Mouse (Mus musculus) C2C12 (cell line): ENCODE results near the gene Pacsin2. TPM values are rescaled to one million over a fixed set of nuclear protein-coding genes. Genes with fewer than 3 reads are reported as not detected.

Experiments
- H3K27me3 ChIP-seq: one replicate; pipeline ENCODE4 v1.6.1; 2011; ENCODE audit not compliant: control insufficient read depth, insufficient read depth, insufficient read length
- H3K36me3 ChIP-seq: one replicate; pipeline ENCODE4 v1.6.1; 2011; ENCODE audit not compliant: control insufficient read depth, insufficient read depth
- H3K4me3 ChIP-seq: one replicate; pipeline ENCODE4 v1.5.1; 2011; ENCODE audit warnings: mild to moderate bottlenecking, control low read depth; ENCODE audit not compliant: poor library complexity, insufficient read depth, severe bottlenecking
- H3K79me2 ChIP-seq: one replicate; pipeline ENCODE4 v1.6.1; 2011; ENCODE audit not compliant: control insufficient read depth, insufficient read depth
- H3K79me3 ChIP-seq: one replicate; pipeline ENCODE4 v1.6.1; 2011; ENCODE audit warnings: low read depth, control low read depth
- H3ac ChIP-seq: one replicate; pipeline ENCODE3; 2011; ENCODE audit warnings: low read depth; ENCODE audit not compliant: control insufficient read depth, insufficient read length
- CEBPB ChIP-seq: IDR thresholded peaks from one replicate; pipeline ENCODE4 v1.6.1; 2011; ENCODE audit warnings: low read depth, mild to moderate bottlenecking, control low read depth, moderate library complexity
- CTCF ChIP-seq: IDR thresholded peaks from one replicate; pipeline ENCODE4 v1.5.1; 2011; ENCODE audit not compliant: control insufficient read depth, insufficient read depth, insufficient read length
- FOSL1 ChIP-seq: IDR thresholded peaks from one replicate; pipeline ENCODE4 v1.8.0; 2011; ENCODE audit warnings: mild to moderate bottlenecking, low read length; ENCODE audit not compliant: poor library complexity, insufficient read depth, severe bottlenecking
- MAX ChIP-seq: IDR thresholded peaks from one replicate; pipeline ENCODE4 v1.6.1; 2011; ENCODE audit warnings: mild to moderate bottlenecking, control low read depth
- MYOD1 ChIP-seq: IDR thresholded peaks from one replicate; pipeline ENCODE4 v1.6.1; 2011; ENCODE audit warnings: low read depth; ENCODE audit not compliant: control insufficient read depth, insufficient read length
- MYOG ChIP-seq: IDR thresholded peaks from one replicate; pipeline ENCODE4 v1.6.1; 2011; ENCODE audit not compliant: control insufficient read depth, insufficient read length; ENCODE audit errors: extremely low read depth
- USF1 ChIP-seq: IDR thresholded peaks from one replicate; pipeline ENCODE4 v1.6.1; 2011; ENCODE audit warnings: low read depth, mild to moderate bottlenecking, control low read depth, moderate library complexity
- polyA plus RNA-seq: library from polyadenylated mRNA; unstranded; fragments of >200 nt; fragmentation: generic; extraction: Trizol; gene quantifications from one replicate; pipeline ENCODE4 v1.2.1, GENCODE M21; 2012; ENCODE audit warnings: missing spikeins

Gene Pacsin2
- polyA plus RNA-seq, 1 experiment, result 101 TPM

DNA sequence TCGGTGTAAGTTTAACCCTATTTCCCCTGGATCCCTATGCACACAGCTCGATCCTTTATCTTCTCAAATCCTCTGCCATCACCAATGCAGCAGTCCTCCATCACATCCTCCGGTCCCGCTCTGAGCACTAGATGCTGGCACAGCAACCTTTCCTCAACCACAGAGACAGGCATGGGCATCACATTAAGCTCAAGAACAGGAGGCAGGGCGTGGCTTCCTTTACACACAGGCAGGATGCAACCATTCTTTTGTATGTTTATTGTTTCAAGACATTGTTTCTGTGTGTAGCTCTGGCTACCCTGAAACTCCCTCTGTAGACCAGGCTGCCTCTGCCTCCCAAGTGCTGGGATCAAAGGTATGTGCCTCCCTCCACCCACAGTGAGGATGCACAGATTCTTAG, 8.8 kb downstream of the Pacsin2 start:
- Histone ChIP-seq H3K4me3 (no peak overlapping the region), H3K79me3 (peaks cover 95% of the 10 kb centered on the region), H3ac (no peak overlapping the region), H3K36me3 (peaks cover 27% of the 10 kb centered on the region), H3K79me2 (peaks cover 100% of the 10 kb centered on the region), H3K27me3 (no peaks in the 10 kb centered on the region)
- no peak for TF ChIP-seq CEBPB
- TF ChIP-seq USF1, result no peak
- TF ChIP-seq MAX, result no peak
- no peak for TF ChIP-seq MYOD1
- TF ChIP-seq MYOG, result no peak
- TF ChIP-seq CTCF, result no peak
- TF ChIP-seq FOSL1, result no peak

DNA sequence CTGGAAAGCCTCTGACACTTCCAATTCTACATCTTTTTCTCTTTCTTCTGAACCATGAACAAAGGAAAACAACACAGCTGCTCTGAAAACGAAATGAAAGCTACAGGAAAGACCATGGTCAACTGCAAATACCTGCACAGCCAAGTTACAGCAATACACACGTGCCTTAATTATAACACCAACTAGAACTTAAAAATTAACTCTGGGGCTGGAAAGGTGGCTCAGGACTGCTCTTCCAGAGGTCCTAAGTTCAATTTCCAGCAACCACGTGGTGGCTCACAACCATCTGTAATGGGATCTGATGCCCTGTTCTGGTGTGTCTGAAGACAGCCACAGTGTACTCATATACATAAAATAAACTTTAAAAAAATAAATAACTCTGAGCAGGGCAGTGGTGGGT, 9.4 kb downstream of the Pacsin2 start:
- no peak for TF ChIP-seq MAX
- Histone ChIP-seq H3K79me2 (peaks cover 100% of the 10 kb centered on the region), H3K79me3 (peaks cover 95% of the 10 kb centered on the region), H3K36me3 (peaks cover 24% of the 10 kb centered on the region), H3K4me3 (no peak overlapping the region), H3K27me3 (no peaks in the 10 kb centered on the region), H3ac (no peak overlapping the region)

DNA sequence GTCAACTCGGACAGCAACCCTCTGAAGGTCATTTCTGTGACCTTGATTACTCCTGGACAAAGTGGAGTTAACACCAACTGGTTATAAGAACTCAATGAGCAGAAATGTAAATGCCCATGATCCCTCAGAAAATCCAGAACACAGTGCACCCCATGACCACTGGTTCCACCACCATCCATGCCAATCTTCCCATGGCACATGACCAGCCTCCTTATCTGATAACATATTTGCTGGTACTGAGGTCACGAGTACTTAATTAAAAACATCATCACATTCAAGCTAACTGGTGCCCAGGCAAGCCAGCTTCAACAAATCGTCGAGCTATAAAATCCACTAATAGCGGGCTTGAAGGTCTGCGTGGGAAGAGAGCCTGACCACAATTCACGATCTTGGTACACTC, 10.0 kb downstream of the Pacsin2 start:
- H3K4me3 ChIP-seq, result no peak overlapping the region
- H3K79me3 ChIP-seq, result peaks cover 95% of the 10 kb centered on the region
- H3K36me3 ChIP-seq, result peaks cover 25% of the 10 kb centered on the region
- H3K27me3 ChIP-seq, result no peaks in the 10 kb centered on the region
- peaks cover 100% of the 10 kb centered on the region for H3K79me2 ChIP-seq
- TF ChIP-seq CTCF (no peak), MYOD1 (no peak), CEBPB (no peak), MYOG (no peak), USF1 (peak; percentile 66), FOSL1 (no peak)
- no peak overlapping the region for H3ac ChIP-seq

DNA sequence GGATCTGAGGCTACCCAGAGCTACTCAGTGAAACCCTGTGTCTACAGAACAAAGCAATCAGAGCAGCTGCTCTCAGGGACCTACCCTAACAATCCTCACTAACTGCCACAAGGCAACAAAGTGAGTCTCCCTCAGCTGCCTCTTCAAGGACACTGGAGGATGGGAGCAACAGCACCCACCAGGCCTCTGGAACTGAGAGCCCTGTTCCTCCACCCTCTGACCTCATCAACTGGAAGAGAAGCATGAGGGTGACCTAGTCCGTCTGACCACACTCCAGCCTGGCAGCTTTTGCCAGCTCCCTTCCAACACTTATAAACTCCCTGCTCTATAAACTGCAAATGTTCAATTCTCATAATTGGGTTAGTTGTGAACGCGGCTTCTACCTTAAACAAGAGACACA, 10.5 kb downstream of the Pacsin2 start:
- Histone ChIP-seq H3K27me3 (no peaks in the 10 kb centered on the region), H3K79me2 (peaks cover 100% of the 10 kb centered on the region), H3ac (peak overlapping the region; percentile 10), H3K79me3 (peaks cover 97% of the 10 kb centered on the region), H3K4me3 (no peak overlapping the region), H3K36me3 (peaks cover 26% of the 10 kb centered on the region)
- TF ChIP-seq MYOD1, result peak; percentile 6
- no peak for TF ChIP-seq FOSL1

DNA sequence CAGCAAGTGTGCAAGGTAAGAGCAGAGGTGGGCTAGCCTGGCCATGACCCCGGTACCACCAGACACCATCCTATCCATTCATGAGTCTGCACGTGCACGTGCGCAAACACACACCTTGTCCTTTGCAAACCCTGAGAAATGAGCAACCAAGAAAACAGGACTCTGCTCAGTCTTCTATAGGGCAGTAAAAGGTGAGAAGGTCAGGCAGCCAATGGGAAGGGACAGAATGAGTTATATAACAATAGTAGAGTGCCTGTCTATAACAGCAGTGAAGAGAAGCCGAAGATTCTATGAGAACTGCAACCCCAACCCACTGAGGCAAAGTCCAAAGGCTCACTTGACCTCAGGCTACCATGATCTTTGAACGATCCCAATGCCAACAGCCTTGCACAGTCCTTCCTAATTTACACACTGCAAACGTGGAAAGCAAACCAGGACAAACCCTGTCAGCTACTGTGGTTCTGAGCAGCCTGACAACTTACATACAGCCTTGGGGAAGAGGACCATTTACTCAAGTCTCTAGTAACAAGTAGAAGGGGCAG, 12.1 kb downstream of the Pacsin2 start:
- H3K36me3 ChIP-seq, result peaks cover 20% of the 10 kb centered on the region
- H3K27me3 ChIP-seq, result no peaks in the 10 kb centered on the region
- no peak overlapping the region for H3K4me3 ChIP-seq
- no peak overlapping the region for H3ac ChIP-seq
- no peak for TF ChIP-seq MYOG
- TF ChIP-seq USF1, result no peak
- TF ChIP-seq FOSL1, result no peak
- TF ChIP-seq CTCF, result no peak
- TF ChIP-seq CEBPB, result no peak
- no peak for TF ChIP-seq MAX
- TF ChIP-seq MYOD1, result no peak
- peaks cover 100% of the 10 kb centered on the region for H3K79me2 ChIP-seq
- H3K79me3 ChIP-seq, result peaks cover 97% of the 10 kb centered on the region

DNA sequence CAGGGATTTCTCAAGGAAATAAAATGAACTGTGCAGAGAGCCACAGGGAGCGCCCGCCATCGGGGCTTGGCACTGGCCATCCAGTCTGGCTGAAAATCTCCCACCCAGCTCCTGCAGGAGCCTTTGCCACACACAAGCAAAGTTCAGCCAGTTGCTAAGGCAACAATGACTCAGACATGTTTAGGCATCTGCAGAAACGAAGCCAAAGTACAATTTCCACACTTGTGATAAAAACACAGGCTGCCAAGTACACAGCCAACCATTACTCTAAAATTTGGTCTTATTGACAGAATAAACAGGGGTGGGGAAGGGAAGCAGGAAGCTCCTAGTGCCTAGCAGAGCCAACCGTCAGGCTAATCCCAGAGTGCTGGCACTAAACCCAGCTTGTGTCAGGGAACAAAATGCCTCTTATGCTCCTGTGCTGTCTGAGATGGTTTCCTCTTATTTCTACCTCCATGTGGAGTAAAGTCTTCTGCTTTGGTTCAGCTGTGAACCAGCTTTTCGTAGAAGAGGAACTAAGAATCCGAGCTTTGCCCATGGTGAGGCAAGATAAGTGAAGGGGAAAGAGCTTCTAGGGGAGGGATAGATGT, 12.7 kb downstream of the Pacsin2 start:
- TF ChIP-seq FOSL1 (peak; percentile 72), MAX (no peak), MYOD1 (no peak), CEBPB (no peak), USF1 (no peak), CTCF (no peak), MYOG (no peak)
- Histone ChIP-seq H3ac (peak overlapping the region; percentile 13), H3K79me2 (peaks cover 100% of the 10 kb centered on the region), H3K36me3 (peaks cover 20% of the 10 kb centered on the region), H3K4me3 (no peak overlapping the region), H3K27me3 (no peaks in the 10 kb centered on the region), H3K79me3 (peaks cover 97% of the 10 kb centered on the region)
